Mouse (Mus musculus) bone marrow, adult 2 months (tissue): ENCODE measurements around the gene Sap25.

Source experiments
- CTCF ChIP-seq: fragments of 200-500 bp; IDR thresholded peaks from 2 replicates; pipeline ENCODE4 v1.5.1; 2011; ENCODE audit warnings: low read length, control low read depth; ENCODE audit not compliant: control insufficient read depth, insufficient read depth
- POLR2A ChIP-seq: fragments of 200-500 bp; IDR thresholded peaks from 2 replicates; pipeline ENCODE4 v1.6.1; 2011; ENCODE audit warnings: low read depth, mild to moderate bottlenecking, control low read depth, low read length, borderline replicate concordance; ENCODE audit not compliant: control insufficient read depth

DNA sequence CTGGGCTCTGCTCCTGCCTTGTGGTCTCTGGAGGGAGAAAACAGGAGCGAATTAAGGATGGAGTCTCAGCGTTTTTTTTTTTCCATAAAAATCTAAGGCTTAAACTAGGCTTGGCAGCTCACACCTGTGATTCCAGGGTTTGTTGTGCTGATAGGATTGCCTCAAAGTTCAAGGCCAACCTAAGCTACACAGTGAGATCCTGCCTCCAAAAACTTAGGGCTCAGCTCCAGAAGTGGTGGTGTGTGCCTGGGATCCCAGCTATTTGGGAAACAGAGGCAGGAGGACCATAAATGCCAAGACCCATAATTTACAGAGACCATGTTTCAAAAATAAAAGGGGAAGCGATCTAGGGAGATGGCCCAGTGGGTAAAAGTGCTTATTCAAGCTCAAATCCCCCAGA is 31.8 kb upstream of the Sap25 start:
- TF ChIP-seq CTCF (no peak), POLR2A (no peak)
